In the genomic region with DNA sequence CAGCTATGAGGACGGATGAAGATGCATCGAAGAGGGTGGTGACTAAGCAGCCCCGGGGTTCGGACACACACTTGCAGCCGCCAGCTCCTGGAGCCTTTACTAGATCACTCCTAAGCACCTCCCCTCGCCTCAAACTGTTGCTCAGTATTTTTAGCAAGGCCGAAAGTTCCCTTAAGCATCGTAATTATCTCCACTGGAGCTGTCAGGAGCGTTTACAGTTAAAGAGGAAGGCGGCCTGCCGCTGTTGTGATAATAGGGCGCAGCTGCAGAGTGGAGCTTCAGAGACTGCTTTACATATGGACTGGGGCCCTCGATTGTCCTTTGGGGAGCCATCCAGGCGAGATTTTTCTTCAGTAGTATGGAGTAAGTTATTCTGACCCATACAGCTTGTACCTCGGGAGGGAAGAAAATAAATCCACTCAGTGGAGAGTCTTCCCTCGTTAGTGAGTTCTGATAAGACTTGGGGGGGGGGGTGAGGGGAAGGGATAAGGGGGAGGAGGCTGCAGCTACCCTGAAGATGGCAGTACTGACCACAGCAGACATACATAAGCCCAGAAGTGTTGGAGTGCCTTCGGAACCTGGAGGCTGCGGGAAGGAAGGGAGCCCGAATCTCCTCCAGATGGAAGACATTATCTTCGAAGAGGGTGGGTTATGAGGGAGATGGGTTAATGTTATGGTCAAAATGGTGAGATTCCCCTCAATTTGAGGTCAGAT, we compare ENCODE assay signal across 9 mouse cellular contexts.
DNase-seq lines count a peak whose midpoint lies in the region; ATAC-seq lines count a peak whose summit lies in the region.
"Had no signal": no experiment of that assay in that cellular context is flagged by ENCODE, and none has a peak within 500 bp of the region (broad histone marks: within the 10 kb centered on the region; RNA-seq: fewer than 3 reads in every experiment).

No protein-coding gene starts in this region.

- peak overlapping the region; percentile 17; the same call in 1 of the 2 replicates for H3K27ac ChIP-seq in intestine, embryonic 15.5 days
- no peak overlapping the region for H3K27ac ChIP-seq in stomach, embryonic 16.5 days (ENCODE audit: low read length)

- H3K4me3 ChIP-seq in intestine, embryonic 15.5 days (replicated peaks) = no peak overlapping the region
- H3K4me3 ChIP-seq in stomach, embryonic 16.5 days (replicated peaks; ENCODE audit: low read length) = no peak overlapping the region
- H3K4me3 ChIP-seq: erythroblast, embryonic 14.5 days had no signal

- no peaks in the 10 kb centered on the region for H3K27me3 ChIP-seq in intestine, embryonic 15.5 days (replicated peaks)
- no peaks in the 10 kb centered on the region for H3K27me3 ChIP-seq in stomach, embryonic 16.5 days (ENCODE audit: control insufficient read depth, insufficient read depth, low read length)

- H3K9me3 ChIP-seq in intestine, embryonic 15.5 days = no peaks in the 10 kb centered on the region
- no peaks in the 10 kb centered on the region for H3K9me3 ChIP-seq in stomach, embryonic 16.5 days (replicated peaks; ENCODE audit: control insufficient read depth, low read length)

- H3K4me2 ChIP-seq in intestine, embryonic 15.5 days (replicated peaks) = peak overlapping the region; percentile 26
- H3K4me2 ChIP-seq in stomach, embryonic 16.5 days (ENCODE audit: low read depth, low read length) = 0 out of 2 replicates have a peak overlapping the region, but pooled peaks have one; percentile 11

- ATAC-seq in intestine, embryonic 15.5 days = peak; percentile 53; the same call in 1 of the 2 replicates
- no peak for ATAC-seq in stomach, embryonic 16.5 days (ENCODE audit: insufficient read depth, low FRiP score)

- peak; percentile 70 for DNase-seq in heart, adult 11 months
- DNase-seq in heart, postnatal 4 days = no peak
- DNase-seq in right cerebral cortex, adult 18-20 months = peak; percentile 9
- no peak for DNase-seq in right cerebral cortex, postnatal 4 days
- no peak for DNase-seq in layer of hippocampus, postnatal 14 days (ENCODE audit: low spot score in 2 of 2)
- DNase-seq in urinary bladder, postnatal 14 days (ENCODE audit: low spot score) = no peak

- no peak overlapping the region for H3K9ac ChIP-seq in intestine, embryonic 15.5 days
- no peak overlapping the region for H3K9ac ChIP-seq in stomach, embryonic 16.5 days (ENCODE audit: low read length)

- no peaks in the 10 kb centered on the region for H3K36me3 ChIP-seq in intestine, embryonic 15.5 days
- H3K36me3 ChIP-seq in stomach, embryonic 16.5 days (ENCODE audit: control insufficient read depth, insufficient read depth, low read length) = no peaks in the 10 kb centered on the region

- no peaks in the 10 kb centered on the region for H3K4me1 ChIP-seq in intestine, embryonic 15.5 days (replicated peaks)
- no peaks in the 10 kb centered on the region for H3K4me1 ChIP-seq in stomach, embryonic 16.5 days (ENCODE audit: control insufficient read depth, insufficient read depth, low read length)

- 25% methylated on average over 20 of the region's 20 CpGs for WGBS in intestine, embryonic 15.5 days
- WGBS in stomach, embryonic 16.5 days = 20% methylated on average over 20 of the region's 20 CpGs

Comparison
In these comparisons a context has a peak if more than half of its experiments do, and no peak if none do; other contexts are left out.
1. DNase-seq: peak in heart, adult 11 months (single experiment) and right cerebral cortex, adult 18-20 months (single experiment); none in heart, postnatal 4 days (single experiment), right cerebral cortex, postnatal 4 days (single experiment), layer of hippocampus, postnatal 14 days (0 of 2) and urinary bladder, postnatal 14 days (single experiment).